Mouse (Mus musculus): Measurements from ENCODE around the gene Loxl1. TPM values are rescaled to one million over a fixed set of nuclear protein-coding genes. Genes with fewer than 3 reads are reported as not detected.

The Loxl1 gene
- polyA plus RNA-seq, 1 experiment from 2014 or later = 11.9 TPM

GRCm38 (mm10) chr9:58308395-58308794 is 4.6 kb downstream of the Loxl1 start:
- no peaks in the 10 kb centered on the region for H3K36me3 ChIP-seq (replicated peaks)
- DNase-seq (ENCODE audit: low spot score) = peak; percentile 40
- no peak overlapping the region for H3K4me3 ChIP-seq
- peaks cover 38% of the 10 kb centered on the region for H3K27me3 ChIP-seq (replicated peaks; ENCODE audit: low read depth, poor library complexity, severe bottlenecking)
- no peaks in the 10 kb centered on the region for H3K9me3 ChIP-seq
- peak overlapping the region; percentile 76 for H3K27ac ChIP-seq (replicated peaks)
- WGBS = 34% methylated on average over 6 of the region's 6 CpGs
- H3K4me1 ChIP-seq = peaks cover 86% of the 10 kb centered on the region

GRCm38 (mm10) chr9:58305686-58306085 is 7.3 kb downstream of the Loxl1 start:
- Histone ChIP-seq H3K27me3 (replicated peaks; ENCODE audit: low read depth, poor library complexity, severe bottlenecking) (peaks cover 11% of the 10 kb centered on the region), H3K27ac (replicated peaks) (peak overlapping the region; percentile 69), H3K4me3 (no peak overlapping the region), H3K36me3 (replicated peaks) (no peaks in the 10 kb centered on the region), H3K9me3 (no peaks in the 10 kb centered on the region), H3K4me1 (peaks cover 73% of the 10 kb centered on the region)
- DNase-seq (ENCODE audit: low spot score) = peak; percentile 81
- WGBS = 12% methylated on average over 6 of the region's 6 CpGs

DNA sequence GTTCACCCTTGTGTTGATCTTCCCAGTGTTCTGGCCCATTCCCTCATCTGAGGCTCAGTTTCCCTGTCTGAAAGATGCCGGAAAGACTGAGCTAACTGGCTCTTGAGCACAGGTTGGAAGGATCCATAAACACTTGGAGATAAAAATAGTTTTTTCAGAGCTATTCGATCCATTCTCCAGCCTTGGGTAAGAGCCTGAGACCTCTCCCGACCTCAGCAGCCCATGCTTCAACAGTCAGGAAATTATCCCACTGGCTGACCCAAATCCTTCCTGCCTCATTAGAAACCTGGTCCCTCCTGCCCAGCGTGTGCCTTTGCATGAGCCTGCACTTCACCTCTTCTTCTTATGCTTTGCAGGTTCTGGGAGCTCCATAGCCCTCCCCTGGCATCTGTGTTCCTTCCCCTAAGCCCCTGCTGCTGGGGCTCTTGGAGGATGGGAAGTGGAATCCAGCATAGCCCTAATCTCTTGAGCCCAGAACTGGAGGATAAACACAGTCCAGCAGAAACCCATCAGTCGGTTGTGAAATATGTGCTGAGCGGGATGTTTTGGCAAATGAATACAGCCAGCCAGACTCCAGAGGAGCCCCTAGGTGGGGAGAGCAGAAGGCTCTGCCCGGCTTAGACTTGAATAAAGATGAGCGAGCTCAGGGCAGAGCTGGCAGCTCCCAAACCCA is 9.3 kb downstream of the Loxl1 start:
- H3K27ac ChIP-seq (replicated peaks) = peak overlapping the region; percentile 63
- H3K36me3 ChIP-seq (replicated peaks) = no peaks in the 10 kb centered on the region
- peaks cover 70% of the 10 kb centered on the region for H3K4me1 ChIP-seq
- H3K27me3 ChIP-seq (replicated peaks; ENCODE audit: low read depth, poor library complexity, severe bottlenecking) = no peaks in the 10 kb centered on the region
- H3K4me3 ChIP-seq = no peak overlapping the region
- H3K9me3 ChIP-seq = no peaks in the 10 kb centered on the region
- DNase-seq (ENCODE audit: low spot score) = no peak
- WGBS = 61% methylated on average over 8 of the region's 8 CpGs

DNA sequence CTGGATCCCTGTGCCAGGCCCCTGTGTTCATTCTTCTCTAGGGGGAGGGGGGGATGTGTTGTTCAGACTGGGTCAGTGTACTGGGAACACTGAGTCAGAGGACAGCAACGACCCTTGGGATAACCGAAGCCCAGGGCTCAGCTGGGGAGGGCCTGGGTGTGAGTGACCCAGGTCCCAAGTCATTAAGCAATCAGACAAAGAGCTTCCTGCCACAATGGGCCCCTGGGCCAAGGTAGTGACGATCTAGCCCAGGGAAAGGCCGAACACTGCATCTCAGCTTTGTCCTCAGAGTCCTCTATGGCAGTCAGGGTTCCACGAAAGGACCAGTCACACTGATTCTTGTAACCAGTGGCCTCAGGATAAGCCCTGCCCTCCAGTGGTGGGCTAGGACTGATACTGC is 9.9 kb downstream of the Loxl1 start:
- Histone ChIP-seq H3K36me3 (replicated peaks) (no peaks in the 10 kb centered on the region), H3K27me3 (replicated peaks; ENCODE audit: low read depth, poor library complexity, severe bottlenecking) (no peaks in the 10 kb centered on the region), H3K4me1 (peaks cover 64% of the 10 kb centered on the region), H3K27ac (replicated peaks) (peak overlapping the region; percentile 58), H3K9me3 (no peaks in the 10 kb centered on the region), H3K4me3 (no peak overlapping the region)
- no peak for DNase-seq (ENCODE audit: low spot score)
- WGBS = 65% methylated on average over 5 of the region's 5 CpGs

- 53% methylated on average over 2 of the region's 2 CpGs for WGBS
- H3K4me3 ChIP-seq = no peak overlapping the region
- no peaks in the 10 kb centered on the region for H3K27me3 ChIP-seq (replicated peaks; ENCODE audit: low read depth, poor library complexity, severe bottlenecking)
- no peak for DNase-seq (ENCODE audit: low spot score)
- H3K27ac ChIP-seq (replicated peaks) = peak overlapping the region; percentile 30; the same call in 1 of the 2 replicates
- H3K36me3 ChIP-seq (replicated peaks) = no peaks in the 10 kb centered on the region
- peaks cover 54% of the 10 kb centered on the region for H3K4me1 ChIP-seq
- H3K9me3 ChIP-seq = no peaks in the 10 kb centered on the region
Observed at GRCm38 (mm10) chr9:58299356-58299799, 13.6 kb downstream of the Loxl1 start.

DNA sequence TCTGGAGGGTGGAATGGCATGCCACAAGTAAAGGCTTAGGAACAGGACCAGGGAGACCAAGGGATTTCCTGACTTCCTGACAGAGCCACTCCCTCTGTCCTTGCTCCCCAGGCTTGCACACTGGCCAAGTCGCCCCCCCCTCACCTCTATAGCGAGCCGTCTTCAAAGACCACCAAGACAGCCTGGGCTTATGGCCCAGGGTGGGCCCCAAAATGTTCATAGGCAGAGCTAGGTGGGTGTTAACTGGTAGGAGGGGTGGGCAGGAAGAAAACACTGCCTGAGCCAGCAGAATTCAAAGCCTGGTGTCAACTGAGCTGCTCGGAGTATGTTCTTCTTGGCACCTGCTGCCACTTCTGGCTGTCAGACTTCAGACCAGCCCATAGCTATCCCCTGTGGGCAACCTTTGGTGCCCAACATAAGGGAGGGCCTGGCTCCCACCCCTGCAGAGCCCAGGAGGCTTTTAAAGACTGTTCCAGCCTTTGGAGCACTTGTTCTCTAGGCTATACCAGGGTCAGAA is 15.0 kb downstream of the Loxl1 start:
- Histone ChIP-seq H3K36me3 (replicated peaks) (no peaks in the 10 kb centered on the region; the same call in 1 of the 2 replicates), H3K27me3 (replicated peaks; ENCODE audit: low read depth, poor library complexity, severe bottlenecking) (no peaks in the 10 kb centered on the region), H3K9me3 (no peaks in the 10 kb centered on the region), H3K4me3 (no peak overlapping the region), H3K4me1 (peaks cover 44% of the 10 kb centered on the region), H3K27ac (replicated peaks) (no peak overlapping the region)
- 85% methylated on average over 4 of the region's 4 CpGs for WGBS
- no peak for DNase-seq (ENCODE audit: low spot score)

- no peaks in the 10 kb centered on the region; the same call in 1 of the 2 replicates for H3K36me3 ChIP-seq (replicated peaks)
- 92% methylated on average over 6 of the region's 6 CpGs for WGBS
- H3K4me1 ChIP-seq = peaks cover 40% of the 10 kb centered on the region
- DNase-seq (ENCODE audit: low spot score) = no peak
- H3K27me3 ChIP-seq (replicated peaks; ENCODE audit: low read depth, poor library complexity, severe bottlenecking) = no peaks in the 10 kb centered on the region
- no peak overlapping the region for H3K4me3 ChIP-seq
- no peak overlapping the region for H3K27ac ChIP-seq (replicated peaks)
- H3K9me3 ChIP-seq = no peaks in the 10 kb centered on the region
Observed at GRCm38 (mm10) chr9:58297065-58297464, 15.9 kb downstream of the Loxl1 start.

DNA sequence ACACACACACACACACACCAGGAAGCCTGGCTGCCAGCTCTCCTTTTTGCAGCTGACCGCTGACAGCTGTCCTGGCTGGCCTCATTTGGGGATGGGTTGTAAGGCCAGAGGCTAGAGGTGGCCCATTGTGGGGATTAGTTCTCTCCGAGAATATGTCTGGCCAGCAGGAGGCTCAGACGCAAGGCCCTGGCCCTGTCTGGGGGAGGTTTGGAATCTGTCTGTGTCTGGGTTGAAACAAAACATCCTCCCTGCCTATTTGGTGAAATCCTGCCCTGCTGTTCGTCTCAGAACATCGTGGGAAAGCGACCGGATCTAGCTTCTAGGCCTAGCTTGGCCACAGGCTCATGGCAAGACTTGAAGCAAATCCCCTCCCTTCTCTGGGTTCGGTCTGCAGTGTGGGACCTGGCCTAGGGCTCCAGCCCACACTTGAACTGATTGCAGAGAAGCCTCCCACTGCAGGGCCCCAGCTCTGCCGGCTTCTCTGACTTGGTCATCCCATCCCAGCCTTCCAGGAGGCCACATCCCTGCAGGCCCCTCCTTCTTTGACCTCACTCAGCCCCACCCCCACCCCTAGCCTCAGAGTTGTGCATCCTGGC is 17.1 kb downstream of the Loxl1 start:
- no peaks in the 10 kb centered on the region; the same call in 1 of the 2 replicates for H3K36me3 ChIP-seq (replicated peaks)
- H3K4me1 ChIP-seq = peaks cover 40% of the 10 kb centered on the region
- no peaks in the 10 kb centered on the region for H3K27me3 ChIP-seq (replicated peaks; ENCODE audit: low read depth, poor library complexity, severe bottlenecking)
- peak overlapping the region; percentile 84 for H3K27ac ChIP-seq (replicated peaks)
- H3K9me3 ChIP-seq = no peaks in the 10 kb centered on the region
- no peak overlapping the region for H3K4me3 ChIP-seq
- 24% methylated on average over 9 of the region's 9 CpGs for WGBS
- DNase-seq (ENCODE audit: low spot score) = peak; percentile 68

GRCm38 (mm10) chr9:58295345-58295744 is 17.6 kb downstream of the Loxl1 start:
- no peaks in the 10 kb centered on the region; the same call in 1 of the 2 replicates for H3K36me3 ChIP-seq (replicated peaks)
- peaks cover 40% of the 10 kb centered on the region for H3K4me1 ChIP-seq
- H3K27ac ChIP-seq (replicated peaks) = peak overlapping the region; percentile 84
- H3K9me3 ChIP-seq = no peaks in the 10 kb centered on the region
- H3K4me3 ChIP-seq = no peak overlapping the region
- DNase-seq (ENCODE audit: low spot score) = no peak
- WGBS = 90% methylated on average over 3 of the region's 3 CpGs
- no peaks in the 10 kb centered on the region for H3K27me3 ChIP-seq (replicated peaks; ENCODE audit: low read depth, poor library complexity, severe bottlenecking)

DNA sequence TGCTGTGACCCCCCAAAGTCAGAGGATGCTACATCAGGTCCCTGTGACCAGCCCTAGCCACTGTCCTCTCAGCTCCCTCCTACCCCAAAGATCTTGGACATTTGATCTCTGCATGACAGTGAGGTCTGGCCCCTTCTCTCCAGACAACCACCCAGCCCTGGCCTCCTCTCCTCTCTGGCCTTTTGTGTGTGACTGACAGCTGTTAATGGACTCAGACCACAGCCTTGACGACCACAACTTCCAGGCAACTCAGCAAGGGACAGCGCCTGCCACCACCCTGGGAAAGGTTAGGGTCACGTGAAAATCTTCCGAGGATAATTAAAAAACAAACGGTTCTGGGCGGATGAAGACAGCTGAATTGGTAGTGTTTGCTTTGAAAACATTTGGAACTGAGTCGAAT is 18.5 kb downstream of the Loxl1 start:
- WGBS = 38% methylated on average over 7 of the region's 7 CpGs
- DNase-seq (ENCODE audit: low spot score) = no peak
- H3K9me3 ChIP-seq = no peaks in the 10 kb centered on the region
- no peaks in the 10 kb centered on the region; the same call in 1 of the 2 replicates for H3K36me3 ChIP-seq (replicated peaks)
- no peak overlapping the region for H3K4me3 ChIP-seq
- 0 out of 2 replicates have a peak overlapping the region, but pooled peaks have one; percentile 3 for H3K27ac ChIP-seq (replicated peaks)
- H3K4me1 ChIP-seq = peaks cover 38% of the 10 kb centered on the region
- no peaks in the 10 kb centered on the region for H3K27me3 ChIP-seq (replicated peaks; ENCODE audit: low read depth, poor library complexity, severe bottlenecking)

DNA sequence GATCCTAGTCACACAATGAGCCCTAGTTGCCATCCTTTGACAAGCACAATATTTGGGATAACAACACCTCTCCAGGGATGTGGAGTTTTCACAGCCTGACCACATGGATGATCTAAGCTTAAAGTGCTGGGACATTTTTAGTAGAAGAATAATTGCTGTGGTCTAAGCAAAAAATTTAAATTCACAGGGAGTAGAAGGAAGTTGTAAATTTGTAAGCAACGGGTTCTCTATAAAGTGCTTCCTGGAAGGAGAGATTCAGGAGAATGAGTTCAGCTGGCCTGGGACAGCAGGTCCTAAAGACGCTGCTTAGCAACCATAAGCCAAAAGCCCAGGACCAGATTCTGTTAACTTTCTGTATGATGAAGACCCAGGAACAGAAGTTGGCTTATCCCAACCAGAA is 23.1 kb downstream of the Loxl1 start:
- H3K4me3 ChIP-seq = no peak overlapping the region
- no peak for DNase-seq (ENCODE audit: low spot score)

DNA sequence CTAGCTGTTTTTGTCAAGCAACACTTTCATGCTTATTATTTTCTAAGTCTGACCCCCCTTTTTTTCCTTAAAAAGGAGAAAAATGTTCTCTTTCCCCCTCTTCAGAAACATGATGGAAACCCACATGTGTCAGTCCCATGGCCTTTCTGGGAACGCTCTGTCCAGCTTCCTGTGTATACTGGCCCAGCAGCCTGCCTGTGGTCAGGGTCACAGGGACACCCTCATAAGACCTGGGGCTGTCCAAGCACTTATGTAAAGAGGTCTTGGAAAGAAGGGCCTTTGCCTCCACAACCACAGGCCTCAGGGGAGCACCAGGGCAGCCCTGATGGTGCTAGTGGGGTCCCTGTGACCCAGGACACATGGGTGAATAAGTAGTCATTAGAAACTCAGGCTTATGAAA is 23.9 kb downstream of the Loxl1 start:
- peaks cover under 1% of the 10 kb centered on the region; the same call in 1 of the 2 replicates for H3K4me1 ChIP-seq
- DNase-seq (ENCODE audit: low spot score) = no peak
- WGBS = 76% methylated on average over 1 of the region's 1 CpGs
- no peak overlapping the region for H3K4me3 ChIP-seq
- peak overlapping the region; percentile 25; the same call in 1 of the 2 replicates for H3K27ac ChIP-seq (replicated peaks)
- no peaks in the 10 kb centered on the region for H3K27me3 ChIP-seq (replicated peaks; ENCODE audit: low read depth, poor library complexity, severe bottlenecking)
- no peaks in the 10 kb centered on the region; the same call in 1 of the 2 replicates for H3K36me3 ChIP-seq (replicated peaks)
- H3K9me3 ChIP-seq = no peaks in the 10 kb centered on the region

More for the DNA sequence above, 23.1 kb downstream of the Loxl1 start:
- Histone ChIP-seq H3K27ac (replicated peaks) (no peak overlapping the region), H3K9me3 (no peaks in the 10 kb centered on the region), H3K36me3 (replicated peaks) (no peaks in the 10 kb centered on the region; the same call in 1 of the 2 replicates), H3K4me1 (peaks cover 9% of the 10 kb centered on the region), H3K27me3 (replicated peaks; ENCODE audit: low read depth, poor library complexity, severe bottlenecking) (no peaks in the 10 kb centered on the region)
- WGBS = 84% methylated on average over 2 of the region's 2 CpGs

GRCm38 (mm10) chr9:58283431-58283830 is 29.6 kb downstream of the Loxl1 start:
- Histone ChIP-seq H3K27ac (replicated peaks) (no peak overlapping the region), H3K27me3 (replicated peaks; ENCODE audit: low read depth, poor library complexity, severe bottlenecking) (no peaks in the 10 kb centered on the region), H3K36me3 (replicated peaks) (no peaks in the 10 kb centered on the region), H3K4me1 (no peaks in the 10 kb centered on the region), H3K9me3 (no peaks in the 10 kb centered on the region), H3K4me3 (no peak overlapping the region)
- 81% methylated on average over 7 of the region's 7 CpGs for WGBS
- DNase-seq (ENCODE audit: low spot score) = no peak
